Mouse (Mus musculus) limb, embryonic 15.5 days (tissue): ENCODE measurements around the gene Prss57. TPM values are rescaled to one million over a fixed set of nuclear protein-coding genes. Genes with fewer than 3 reads are reported as not detected.
A peak's percentile ranks its signal among the peaks of the same experiment; 100 is the strongest.

ENCODE experiments used
- ATAC-seq: fragments of 200-750 bp; cut with Nextera tagmentation; 2 replicates; pipeline ENCODE4 v1.8.0; 2017; ENCODE audit warnings: low read depth, moderate TSS enrichment; ENCODE audit not compliant: insufficient number of reproducible peaks, low FRiP score, low TSS enrichment
- H3K27ac ChIP-seq: fragments of 300-500 bp; sonication (generic); 2 replicates; pipeline ENCODE4 v1.5.1; 2015; ENCODE audit warnings: moderate library complexity, mild to moderate bottlenecking, inconsistent platforms
- H3K27me3 ChIP-seq: fragments of 300-500 bp; sonication (generic); 2 replicates; pipeline ENCODE4 v1.6.1; 2015; ENCODE audit warnings: inconsistent platforms
- H3K36me3 ChIP-seq: fragments of 300-500 bp; sonication (generic); 2 replicates; pipeline ENCODE4 v1.6.1; 2015; ENCODE audit warnings: inconsistent platforms
- H3K4me1 ChIP-seq: fragments of 300-500 bp; sonication (generic); 2 replicates; pipeline ENCODE4 v1.6.1; 2015; ENCODE audit warnings: inconsistent platforms
- H3K4me2 ChIP-seq: fragments of 300-500 bp; sonication (generic); 2 replicates; pipeline ENCODE4 v1.6.1; 2015; ENCODE audit warnings: mild to moderate bottlenecking, inconsistent platforms
- H3K4me3 ChIP-seq: fragments of 300-500 bp; sonication (generic); 2 replicates; pipeline ENCODE4 v1.5.1; 2015; ENCODE audit warnings: mild to moderate bottlenecking, inconsistent platforms
- H3K9ac ChIP-seq: fragments of 300-500 bp; sonication (generic); 2 replicates; pipeline ENCODE4 v1.6.1; 2015; ENCODE audit warnings: inconsistent platforms
- H3K9me3 ChIP-seq: fragments of 300-500 bp; sonication (generic); 2 replicates; pipeline ENCODE4 v1.6.1; 2016; ENCODE audit warnings: inconsistent platforms
- WGBS: fragments of 180-500 bp; shearing (Covaris S2); methylation state at CpG from one replicate; pipeline ENCODE4 v1.1.7; 2015; 5-methylcytosine and 5-hydroxymethylcytosine counted together
- polyA plus RNA-seq: library from polyadenylated mRNA; unstranded; fragments of >200 nt; fragmentation: Nextera tagmentation; extraction: Ambion mirVana; gene quantifications from 2 replicates; pipeline ENCODE4 v1.2.1, GENCODE M21; 2015

The Prss57 gene
- polyA plus RNA-seq, 1 experiment from 2014 or later: 0.12 TPM

GRCm38 (mm10) chr10:79820782-79821181, 30.0 kb upstream of the Prss57 start, which contains the start of gene Misp:
Gene Misp, plus strand, starts transcription at chr10:79820989.
- ATAC-seq: no peak
- WGBS: 48% methylated on average over 11 of the region's 11 CpGs
- H3K9me3 ChIP-seq: no peaks in the 10 kb centered on the region
- no peak within 1 kb of the TSS for H3K4me2 ChIP-seq
- H3K27ac ChIP-seq: no peak within 1 kb of the TSS
- no peak within 1 kb of the TSS for H3K9ac ChIP-seq
- peaks cover 42% of the 10 kb centered on the region for H3K36me3 ChIP-seq
- no peaks in the 10 kb centered on the region for H3K27me3 ChIP-seq
- H3K4me3 ChIP-seq: no peak within 1 kb of the TSS
- H3K4me1 ChIP-seq: peaks cover 19% of the 10 kb centered on the region

- no peak for ATAC-seq
- WGBS: 80% methylated on average over 6 of the region's 8 CpGs
- no peak overlapping the region for H3K4me3 ChIP-seq
- H3K27ac ChIP-seq: no peak overlapping the region
- no peak overlapping the region for H3K9ac ChIP-seq
- no peak overlapping the region for H3K4me2 ChIP-seq
- no peaks in the 10 kb centered on the region for H3K9me3 ChIP-seq
- peaks cover 19% of the 10 kb centered on the region for H3K4me1 ChIP-seq
- H3K27me3 ChIP-seq: no peaks in the 10 kb centered on the region
- peaks cover 47% of the 10 kb centered on the region for H3K36me3 ChIP-seq
Observed at GRCm38 (mm10) chr10:79820277-79820676, 29.5 kb upstream of the Prss57 start.

GRCm38 (mm10) chr10:79819606-79820005, 28.8 kb upstream of the Prss57 start:
- Histone ChIP-seq H3K4me1 (peaks cover 19% of the 10 kb centered on the region), H3K36me3 (peaks cover 50% of the 10 kb centered on the region), H3K27me3 (no peaks in the 10 kb centered on the region), H3K9me3 (no peaks in the 10 kb centered on the region), H3K27ac (no peak overlapping the region), H3K4me2 (no peak overlapping the region), H3K9ac (no peak overlapping the region), H3K4me3 (no peak overlapping the region)
- WGBS: 92% methylated on average over 17 of the region's 17 CpGs
- ATAC-seq: no peak

- Histone ChIP-seq H3K9me3 (no peaks in the 10 kb centered on the region), H3K9ac (no peak overlapping the region), H3K27me3 (no peaks in the 10 kb centered on the region), H3K4me1 (peaks cover 17% of the 10 kb centered on the region), H3K4me2 (no peak overlapping the region), H3K36me3 (peaks cover 50% of the 10 kb centered on the region), H3K27ac (peak overlapping the region; percentile 54; the same call in 1 of the 2 replicates), H3K4me3 (no peak overlapping the region)
- WGBS: 74% methylated on average over 4 of the region's 4 CpGs
- no peak for ATAC-seq
Observed at GRCm38 (mm10) chr10:79818225-79818624, 27.5 kb upstream of the Prss57 start.

- H3K27me3 ChIP-seq: no peaks in the 10 kb centered on the region
- 67% methylated on average over 2 of the region's 2 CpGs for WGBS
- no peak overlapping the region for H3K4me3 ChIP-seq
- no peaks in the 10 kb centered on the region for H3K9me3 ChIP-seq
- no peak overlapping the region for H3K27ac ChIP-seq
- no peak for ATAC-seq
- H3K4me1 ChIP-seq: peaks cover 7% of the 10 kb centered on the region
- H3K4me2 ChIP-seq: no peak overlapping the region
- peaks cover 50% of the 10 kb centered on the region for H3K36me3 ChIP-seq
- H3K9ac ChIP-seq: no peak overlapping the region
Observed at GRCm38 (mm10) chr10:79817111-79817510, 26.4 kb upstream of the Prss57 start.

- no peak overlapping the region for H3K9ac ChIP-seq
- peaks cover 58% of the 10 kb centered on the region for H3K36me3 ChIP-seq
- H3K4me3 ChIP-seq: no peak overlapping the region
- H3K27ac ChIP-seq: no peak overlapping the region
- no peak for ATAC-seq
- 0 out of 2 replicates have a peak, but pooled peaks cover 7% of the 10 kb centered on the region for H3K4me1 ChIP-seq
- WGBS: 89% methylated on average over 12 of the region's 12 CpGs
- H3K4me2 ChIP-seq: no peak overlapping the region
- H3K27me3 ChIP-seq: no peaks in the 10 kb centered on the region
- H3K9me3 ChIP-seq: no peaks in the 10 kb centered on the region
Observed at GRCm38 (mm10) chr10:79815671-79816494, 25.1 kb upstream of the Prss57 start.

GRCm38 (mm10) chr10:79814271-79814842, 23.6 kb upstream of the Prss57 start:
- H3K4me2 ChIP-seq: no peak overlapping the region
- H3K4me3 ChIP-seq: no peak overlapping the region
- no peaks in the 10 kb centered on the region for H3K27me3 ChIP-seq
- no peak overlapping the region for H3K9ac ChIP-seq
- WGBS: 85% methylated on average over 5 of the region's 5 CpGs
- H3K27ac ChIP-seq: no peak overlapping the region
- H3K9me3 ChIP-seq: no peaks in the 10 kb centered on the region
- peaks cover 54% of the 10 kb centered on the region for H3K36me3 ChIP-seq
- H3K4me1 ChIP-seq: 0 out of 2 replicates have a peak, but pooled peaks cover 3% of the 10 kb centered on the region
- no peak for ATAC-seq

- H3K9me3 ChIP-seq: no peaks in the 10 kb centered on the region
- no peak overlapping the region for H3K27ac ChIP-seq
- WGBS: 32% methylated on average over 15 of the region's 15 CpGs
- no peaks in the 10 kb centered on the region for H3K27me3 ChIP-seq
- no peak overlapping the region for H3K4me3 ChIP-seq
- H3K4me2 ChIP-seq: no peak overlapping the region
- H3K36me3 ChIP-seq: peaks cover 49% of the 10 kb centered on the region
- 0 out of 2 replicates have a peak, but pooled peaks have one; percentile 35 for ATAC-seq
- H3K9ac ChIP-seq: no peak overlapping the region
- peaks cover 14% of the 10 kb centered on the region; the same call in 1 of the 2 replicates for H3K4me1 ChIP-seq
Observed at GRCm38 (mm10) chr10:79811736-79812637, 21.2 kb upstream of the Prss57 start.

- peaks cover 29% of the 10 kb centered on the region for H3K4me1 ChIP-seq
- H3K36me3 ChIP-seq: peaks cover 28% of the 10 kb centered on the region
- no peak overlapping the region for H3K27ac ChIP-seq
- H3K27me3 ChIP-seq: no peaks in the 10 kb centered on the region
- WGBS: 81% methylated on average over 11 of the region's 11 CpGs
- no peak overlapping the region for H3K9ac ChIP-seq
- ATAC-seq: no peak
- H3K4me3 ChIP-seq: no peak overlapping the region
- no peaks in the 10 kb centered on the region for H3K9me3 ChIP-seq
- H3K4me2 ChIP-seq: no peak overlapping the region
Observed at GRCm38 (mm10) chr10:79808728-79809127, 18.0 kb upstream of the Prss57 start.

GRCm38 (mm10) chr10:79807826-79808225, 17.1 kb upstream of the Prss57 start:
- Histone ChIP-seq H3K36me3 (peaks cover 28% of the 10 kb centered on the region), H3K27ac (peak overlapping the region; percentile 18; the same call in 1 of the 2 replicates), H3K9me3 (no peaks in the 10 kb centered on the region), H3K27me3 (no peaks in the 10 kb centered on the region), H3K4me3 (no peak overlapping the region), H3K4me1 (peaks cover 38% of the 10 kb centered on the region), H3K9ac (no peak overlapping the region), H3K4me2 (no peak overlapping the region)
- 42% methylated on average over 11 of the region's 11 CpGs for WGBS
- ATAC-seq: no peak

- ATAC-seq: no peak; the same call in 1 of the 2 replicates
- no peak overlapping the region for H3K4me3 ChIP-seq
- WGBS: 77% methylated on average over 10 of the region's 10 CpGs
- no peak overlapping the region for H3K27ac ChIP-seq
- H3K9ac ChIP-seq: no peak overlapping the region
- H3K27me3 ChIP-seq: no peaks in the 10 kb centered on the region
- H3K36me3 ChIP-seq: peaks cover 28% of the 10 kb centered on the region
- no peaks in the 10 kb centered on the region for H3K9me3 ChIP-seq
- peaks cover 44% of the 10 kb centered on the region for H3K4me1 ChIP-seq
- no peak overlapping the region for H3K4me2 ChIP-seq
Observed at GRCm38 (mm10) chr10:79806972-79807371, 16.2 kb upstream of the Prss57 start.
